Mouse (Mus musculus): Measurements from ENCODE around the gene Slc4a7. TPM values are rescaled to one million over a fixed set of nuclear protein-coding genes. Genes with fewer than 3 reads are reported as not detected.

Gene Slc4a7
- polyA plus RNA-seq, 1 experiment: 18.7 TPM

DNA sequence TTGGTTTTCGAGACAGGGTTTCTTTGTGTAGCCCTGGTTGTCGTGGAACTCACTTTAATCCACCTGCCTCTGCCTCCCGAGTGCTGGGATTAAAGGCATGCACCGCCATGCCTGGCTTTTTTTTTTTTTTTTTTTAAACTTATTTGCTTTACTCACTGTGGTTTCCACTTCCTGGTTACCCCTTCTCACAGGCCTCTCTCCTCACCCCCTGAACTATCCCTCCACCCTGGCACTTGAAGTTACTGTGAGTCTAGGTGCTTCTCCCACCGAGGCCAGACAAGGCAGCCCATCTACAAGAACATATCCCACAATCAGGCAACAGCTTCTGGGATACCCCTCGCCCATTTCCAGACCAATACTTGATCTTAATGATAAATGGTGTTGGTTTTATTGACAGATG is 14.8 kb downstream of the Slc4a7 start:
- Histone ChIP-seq H3K4me1 (ENCODE audit: control insufficient read depth, insufficient read depth, low read length) (no peaks in the 10 kb centered on the region), H3K27ac (ENCODE audit: control insufficient read depth, insufficient read depth, low read depth, low read length) (no peak overlapping the region), H3K27me3 (ENCODE audit: control insufficient read depth, insufficient read depth, low read length) (no peaks in the 10 kb centered on the region), H3K36me3 (ENCODE audit: control insufficient read depth, insufficient read depth, low read length) (no peaks in the 10 kb centered on the region), H3K4me3 (ENCODE audit: control insufficient read depth, low read depth, low read length) (no peak overlapping the region)
- TF ChIP-seq POLR2A (IDR thresholded peaks at IDR 0.05; ENCODE audit: control insufficient read depth, low read depth, low read length): no peak
- TF ChIP-seq CTCF (IDR thresholded peaks at IDR 0.05; ENCODE audit: control insufficient read depth, insufficient read depth, insufficient replicate concordance, low read depth, low read length): no peak

DNA sequence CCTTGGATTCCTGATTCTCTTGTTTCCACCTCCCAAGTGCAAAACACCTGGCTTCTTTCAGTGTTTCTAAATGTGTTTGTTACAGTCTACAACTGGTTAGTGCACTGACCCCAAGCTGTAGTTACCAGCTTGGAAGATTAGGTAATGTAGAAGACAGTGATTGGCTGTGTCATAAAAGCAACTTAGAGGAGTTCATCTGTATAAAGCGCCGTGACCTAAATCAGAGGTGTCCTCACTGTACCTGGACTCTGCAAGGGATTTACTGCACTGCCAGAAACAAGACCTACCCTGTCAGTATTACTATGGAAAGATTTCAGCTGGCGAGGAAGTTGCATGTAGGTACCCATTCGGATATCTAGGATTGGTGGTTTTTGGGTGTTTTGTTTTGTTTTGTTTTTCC is 16.5 kb downstream of the Slc4a7 start:
- no peaks in the 10 kb centered on the region for H3K36me3 ChIP-seq (ENCODE audit: control insufficient read depth, insufficient read depth, low read length)
- TF ChIP-seq CTCF (IDR thresholded peaks at IDR 0.05; ENCODE audit: control insufficient read depth, insufficient read depth, insufficient replicate concordance, low read depth, low read length) (no peak), POLR2A (IDR thresholded peaks at IDR 0.05; ENCODE audit: control insufficient read depth, low read depth, low read length) (no peak)
- no peaks in the 10 kb centered on the region for H3K4me1 ChIP-seq (ENCODE audit: control insufficient read depth, insufficient read depth, low read length)
- H3K27me3 ChIP-seq (ENCODE audit: control insufficient read depth, insufficient read depth, low read length): no peaks in the 10 kb centered on the region
- H3K4me3 ChIP-seq (ENCODE audit: control insufficient read depth, low read depth, low read length): no peak overlapping the region
- H3K27ac ChIP-seq (ENCODE audit: control insufficient read depth, insufficient read depth, low read depth, low read length): no peak overlapping the region

DNA sequence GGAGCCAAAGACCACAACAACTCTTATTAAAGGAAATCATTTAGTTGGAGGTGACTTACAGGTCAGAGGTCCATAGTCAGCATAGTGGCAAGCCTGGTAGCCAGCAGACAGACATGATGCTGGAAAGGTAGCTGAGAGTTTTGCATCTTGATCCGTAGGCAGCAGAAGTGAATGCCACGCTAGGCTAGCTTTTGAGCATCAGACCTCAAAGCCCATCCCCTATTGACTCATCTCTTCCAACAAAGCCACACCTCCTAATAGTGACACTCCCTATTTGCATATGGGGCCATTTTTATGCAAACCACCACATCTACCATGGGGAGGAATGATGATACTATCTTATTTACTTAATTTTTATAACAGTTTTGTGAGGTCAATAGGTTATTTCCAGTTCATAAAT is 79.1 kb downstream of the Slc4a7 start:
- H3K27me3 ChIP-seq (ENCODE audit: control insufficient read depth, insufficient read depth, low read length): no peaks in the 10 kb centered on the region
- H3K4me3 ChIP-seq (ENCODE audit: control insufficient read depth, low read depth, low read length): peak overlapping the region; percentile 69
- no peaks in the 10 kb centered on the region for H3K4me1 ChIP-seq (ENCODE audit: control insufficient read depth, insufficient read depth, low read length)
- no peak for TF ChIP-seq POLR2A (IDR thresholded peaks at IDR 0.05; ENCODE audit: control insufficient read depth, low read depth, low read length)
- TF ChIP-seq CTCF (IDR thresholded peaks at IDR 0.05; ENCODE audit: control insufficient read depth, insufficient read depth, insufficient replicate concordance, low read depth, low read length): no peak
- H3K36me3 ChIP-seq (ENCODE audit: control insufficient read depth, insufficient read depth, low read length): no peaks in the 10 kb centered on the region; the same call in none of the 2 replicates
- H3K27ac ChIP-seq (ENCODE audit: control insufficient read depth, insufficient read depth, low read depth, low read length): no peak overlapping the region

DNA sequence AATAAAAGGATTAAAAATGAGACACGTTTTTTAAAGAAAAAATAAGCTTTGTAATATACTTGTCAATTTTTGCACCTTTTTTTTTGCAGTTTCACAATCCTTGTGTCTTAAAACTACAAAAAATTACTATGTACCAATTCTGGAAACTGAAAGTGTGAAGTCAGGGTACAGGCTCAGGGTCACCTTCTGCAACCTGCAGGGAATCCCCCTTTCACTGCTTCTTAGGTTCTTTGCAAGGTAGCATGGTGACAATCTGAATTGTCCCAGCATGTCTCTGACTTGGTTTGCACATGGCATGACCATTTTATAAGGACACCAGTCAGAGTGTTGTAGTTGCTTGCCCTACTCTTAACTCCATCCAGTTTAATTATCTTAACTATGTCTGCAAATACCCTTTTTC is 82.1 kb downstream of the Slc4a7 start:
- H3K36me3 ChIP-seq (ENCODE audit: control insufficient read depth, insufficient read depth, low read length): no peaks in the 10 kb centered on the region; the same call in 1 of the 2 replicates
- no peak overlapping the region for H3K27ac ChIP-seq (ENCODE audit: control insufficient read depth, insufficient read depth, low read depth, low read length)
- H3K27me3 ChIP-seq (ENCODE audit: control insufficient read depth, insufficient read depth, low read length): no peaks in the 10 kb centered on the region
- H3K4me1 ChIP-seq (ENCODE audit: control insufficient read depth, insufficient read depth, low read length): no peaks in the 10 kb centered on the region
- TF ChIP-seq POLR2A (IDR thresholded peaks at IDR 0.05; ENCODE audit: control insufficient read depth, low read depth, low read length): no peak
- no peak for TF ChIP-seq CTCF (IDR thresholded peaks at IDR 0.05; ENCODE audit: control insufficient read depth, insufficient read depth, insufficient replicate concordance, low read depth, low read length)
- H3K4me3 ChIP-seq (ENCODE audit: control insufficient read depth, low read depth, low read length): no peak overlapping the region

DNA sequence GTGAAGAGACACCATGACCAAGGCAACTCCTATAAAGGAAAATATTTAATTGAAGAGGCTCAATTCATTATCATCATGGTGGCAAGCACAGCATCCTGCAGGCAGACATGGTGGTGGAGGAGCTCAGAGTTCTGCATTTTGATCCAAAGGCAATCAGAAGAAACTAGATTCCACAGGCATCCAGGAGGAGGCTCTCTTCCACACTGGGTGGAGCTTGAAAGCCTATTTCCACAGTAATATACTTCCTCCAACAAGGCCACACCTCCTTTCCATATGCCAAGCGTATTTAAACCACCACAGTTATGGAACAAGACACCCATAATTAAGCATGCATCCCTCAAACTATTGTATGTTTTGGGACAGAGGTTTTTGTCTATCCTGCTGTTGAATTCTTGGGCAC is 84.9 kb downstream of the Slc4a7 start:
- Histone ChIP-seq H3K4me3 (ENCODE audit: control insufficient read depth, low read depth, low read length) (no peak overlapping the region), H3K36me3 (ENCODE audit: control insufficient read depth, insufficient read depth, low read length) (no peaks in the 10 kb centered on the region; the same call in 1 of the 2 replicates), H3K4me1 (ENCODE audit: control insufficient read depth, insufficient read depth, low read length) (no peaks in the 10 kb centered on the region), H3K27ac (ENCODE audit: control insufficient read depth, insufficient read depth, low read depth, low read length) (no peak overlapping the region), H3K27me3 (ENCODE audit: control insufficient read depth, insufficient read depth, low read length) (no peaks in the 10 kb centered on the region)
- TF ChIP-seq CTCF (IDR thresholded peaks at IDR 0.05; ENCODE audit: control insufficient read depth, insufficient read depth, insufficient replicate concordance, low read depth, low read length): no peak
- TF ChIP-seq POLR2A (IDR thresholded peaks at IDR 0.05; ENCODE audit: control insufficient read depth, low read depth, low read length): no peak

DNA sequence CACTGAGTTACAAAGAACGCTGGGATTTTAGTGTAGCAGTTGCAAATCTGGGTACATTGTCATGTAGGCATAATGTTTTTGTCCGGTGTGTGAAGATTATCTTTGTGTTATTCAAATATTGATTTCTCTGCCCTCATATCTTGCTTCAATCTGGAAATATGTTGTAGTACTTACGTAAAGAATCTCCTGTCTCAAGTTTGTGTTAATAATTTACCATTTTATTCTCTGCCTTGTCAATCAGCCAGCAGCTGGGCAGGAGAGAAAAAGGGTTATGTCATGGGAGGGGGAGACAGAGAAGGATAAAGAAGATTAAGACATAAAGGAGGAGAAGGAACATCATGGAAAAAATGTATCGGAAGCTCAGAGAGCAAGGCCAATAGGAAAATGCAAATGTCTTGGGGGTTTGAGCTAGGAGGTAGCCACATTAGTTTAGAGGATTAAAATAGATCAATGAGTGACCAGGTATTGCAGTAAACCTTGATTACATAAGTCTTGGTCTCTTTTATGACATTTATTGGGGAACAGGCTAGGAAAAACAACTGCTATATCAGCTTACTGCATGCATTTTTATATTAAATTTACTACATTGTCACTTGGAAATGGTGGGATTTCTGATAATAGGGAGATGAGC is 87.9 kb downstream of the Slc4a7 start:
- H3K36me3 ChIP-seq (ENCODE audit: control insufficient read depth, insufficient read depth, low read length): no peaks in the 10 kb centered on the region

DNA sequence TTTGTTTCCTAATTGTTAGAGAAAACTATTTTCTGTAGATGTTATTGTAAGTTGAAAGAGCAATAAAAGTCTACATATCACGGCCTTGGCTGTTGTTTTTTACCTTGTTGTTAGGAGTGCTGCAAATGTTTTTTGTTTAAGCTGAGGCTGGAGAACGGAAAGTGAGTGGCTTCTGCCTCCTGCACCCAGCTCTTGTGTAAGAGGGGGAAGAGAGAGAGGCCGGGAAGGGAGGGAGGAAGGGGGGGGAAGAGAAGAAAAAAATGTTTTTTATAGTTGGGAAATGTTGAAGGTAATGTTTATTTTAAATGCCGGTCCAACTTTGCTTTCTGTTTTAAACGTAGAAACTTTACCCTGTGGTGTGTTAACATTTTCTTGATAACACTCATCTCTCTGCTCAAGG is 97.8 kb downstream of the Slc4a7 start:
- no peak overlapping the region for H3K27ac ChIP-seq (ENCODE audit: control insufficient read depth, insufficient read depth, low read depth, low read length)
- H3K27me3 ChIP-seq (ENCODE audit: control insufficient read depth, insufficient read depth, low read length): no peaks in the 10 kb centered on the region
- H3K4me1 ChIP-seq (ENCODE audit: control insufficient read depth, insufficient read depth, low read length): no peaks in the 10 kb centered on the region; the same call in 1 of the 2 replicates
- H3K36me3 ChIP-seq (ENCODE audit: control insufficient read depth, insufficient read depth, low read length): no peaks in the 10 kb centered on the region
- TF ChIP-seq CTCF (IDR thresholded peaks at IDR 0.05; ENCODE audit: control insufficient read depth, insufficient read depth, insufficient replicate concordance, low read depth, low read length) (no peak), POLR2A (IDR thresholded peaks at IDR 0.05; ENCODE audit: control insufficient read depth, low read depth, low read length) (no peak)
- no peak overlapping the region for H3K4me3 ChIP-seq (ENCODE audit: control insufficient read depth, low read depth, low read length)

More for the DNA sequence above, 87.9 kb downstream of the Slc4a7 start:
- Histone ChIP-seq H3K27ac (ENCODE audit: control insufficient read depth, insufficient read depth, low read depth, low read length) (no peak overlapping the region), H3K4me3 (ENCODE audit: control insufficient read depth, low read depth, low read length) (no peak overlapping the region), H3K4me1 (ENCODE audit: control insufficient read depth, insufficient read depth, low read length) (no peaks in the 10 kb centered on the region), H3K27me3 (ENCODE audit: control insufficient read depth, insufficient read depth, low read length) (no peaks in the 10 kb centered on the region)
- TF ChIP-seq CTCF (IDR thresholded peaks at IDR 0.05; ENCODE audit: control insufficient read depth, insufficient read depth, insufficient replicate concordance, low read depth, low read length): no peak
